Mouse (Mus musculus): ENCODE results near the gene Gm28635. TPM values are rescaled to one million over a fixed set of nuclear protein-coding genes. Genes with fewer than 3 reads are reported as not detected.

The Gm28635 gene
- polyA plus RNA-seq, 1 experiment from 2014 or later = not detected

DNA sequence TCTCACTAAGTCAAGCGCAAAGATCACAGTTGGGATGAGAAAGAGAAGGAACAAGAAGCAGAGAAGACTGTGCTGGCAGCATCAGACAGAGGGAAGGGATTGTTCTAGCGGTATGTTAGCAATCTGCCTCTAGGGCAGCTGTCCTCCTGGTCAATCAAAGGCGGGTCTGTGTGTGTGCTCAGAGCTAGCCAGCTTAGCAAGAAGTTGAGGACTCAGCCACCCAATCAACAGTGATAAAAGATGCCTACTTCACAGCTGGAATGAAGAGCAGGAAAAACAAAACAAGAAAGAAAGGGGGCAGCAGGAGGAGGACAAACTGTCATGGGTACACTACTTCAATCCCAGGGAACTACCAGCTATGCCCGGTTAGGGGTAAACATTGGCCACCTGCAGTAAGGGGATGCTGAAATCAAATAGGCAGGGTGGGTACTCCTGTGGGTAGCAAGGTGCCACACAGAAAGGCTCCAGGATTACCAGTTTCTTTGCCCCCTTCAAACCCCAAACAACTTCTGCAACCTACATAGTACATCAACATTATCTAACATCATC is 42.8 kb downstream of the Gm28635 start:
- no peak for ATAC-seq (ENCODE audit: insufficient number of reproducible peaks, insufficient read depth, low FRiP score, low read depth)
- H3K27ac ChIP-seq (replicated peaks in 1 of 2; ENCODE audit: control insufficient read depth in 1 of 2, insufficient read depth in 1 of 2, low read depth in 2 of 2, low read length in 2 of 2) = peak overlapping the region; percentile 89 to 95
- no peaks in the 10 kb centered on the region for H3K9me3 ChIP-seq (ENCODE audit: control insufficient read depth, low read length)
- no peaks in the 10 kb centered on the region for H3K27me3 ChIP-seq (ENCODE audit: control insufficient read depth, insufficient read depth, low read length)
- WGBS = 10% methylated on average over 4 of the region's 4 CpGs
- peak overlapping the region; percentile 70 for H3K9ac ChIP-seq (ENCODE audit: low read length)
- H3K36me3 ChIP-seq (ENCODE audit: control insufficient read depth, insufficient read depth, low read length) = no peaks in the 10 kb centered on the region; the same call in 1 of the 2 replicates
- H3K4me1 ChIP-seq (ENCODE audit: control insufficient read depth in 2 of 2, insufficient read depth in 2 of 2, low read length in 2 of 2) = peaks cover 34 to 82% of the 10 kb centered on the region in 2 experiments
- peak overlapping the region; percentile 6 to 13; a peak in 3 of 4 replicates for H3K4me3 ChIP-seq (ENCODE audit: control insufficient read depth in 1 of 2, insufficient read depth in 1 of 2, low read depth in 1 of 2, low read length in 2 of 2)
- H3K4me2 ChIP-seq (ENCODE audit: low read length) = peak overlapping the region; percentile 60

DNA sequence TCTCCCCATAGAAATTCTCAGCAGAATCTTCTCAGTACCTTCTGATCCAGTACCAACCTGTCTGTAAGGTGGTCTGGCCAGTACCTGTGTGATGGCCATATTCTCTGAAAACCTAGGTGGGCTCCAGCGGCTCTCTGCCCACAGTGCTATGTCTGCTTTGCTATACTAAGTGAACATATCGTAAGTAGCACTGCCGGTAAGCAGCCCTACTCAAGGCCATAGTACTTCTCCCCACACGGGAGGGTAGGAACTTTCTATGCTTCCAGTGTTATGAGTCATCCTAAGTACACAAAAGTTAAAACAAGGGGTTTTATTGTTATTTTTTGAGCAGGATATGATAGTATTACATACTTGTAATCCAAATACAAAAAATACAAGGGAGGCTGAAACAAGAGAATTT is 43.8 kb downstream of the Gm28635 start:
- Histone ChIP-seq H3K36me3 (ENCODE audit: control insufficient read depth, insufficient read depth, low read length) (peaks cover 5% of the 10 kb centered on the region), H3K9ac (ENCODE audit: low read length) (peak overlapping the region; percentile 70), H3K27me3 (ENCODE audit: control insufficient read depth, insufficient read depth, low read length) (no peaks in the 10 kb centered on the region), H3K27ac (replicated peaks in 1 of 2; ENCODE audit: control insufficient read depth in 1 of 2, insufficient read depth in 1 of 2, low read depth in 2 of 2, low read length in 2 of 2) (peak overlapping the region; percentile 89 to 95), H3K4me2 (ENCODE audit: low read length) (peak overlapping the region; percentile 60), H3K9me3 (ENCODE audit: control insufficient read depth, low read length) (no peaks in the 10 kb centered on the region), H3K4me3 (ENCODE audit: control insufficient read depth in 1 of 2, insufficient read depth in 1 of 2, low read depth in 1 of 2, low read length in 2 of 2) (peak overlapping the region in 1 of 2 experiments; percentile 7; a peak in 1 of 4 replicates), H3K4me1 (ENCODE audit: control insufficient read depth in 2 of 2, insufficient read depth in 2 of 2, low read length in 2 of 2) (peaks cover 34 to 76% of the 10 kb centered on the region in 2 experiments)
- 20% methylated on average over 4 of the region's 4 CpGs for WGBS
- ATAC-seq (ENCODE audit: insufficient number of reproducible peaks, insufficient read depth, low FRiP score, low read depth) = no peak

DNA sequence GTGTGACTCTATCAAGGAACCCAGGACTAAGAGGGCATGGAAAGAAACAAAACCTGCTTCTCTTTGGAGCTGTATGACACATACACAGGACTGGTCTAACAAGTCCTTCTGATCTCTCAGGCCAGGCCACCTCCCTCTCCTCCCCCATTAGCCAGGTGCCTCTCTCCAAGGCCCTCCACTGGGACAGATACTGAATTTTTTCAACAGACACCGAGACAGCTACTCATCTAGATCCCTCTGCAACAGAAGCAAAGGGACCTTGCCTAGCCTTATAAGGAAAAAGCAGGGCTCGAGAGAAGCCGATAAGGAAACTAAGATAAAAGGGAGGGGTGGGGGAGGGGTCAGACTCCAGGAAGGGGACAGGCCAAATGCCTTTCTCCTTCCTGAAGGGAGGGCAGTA is 44.8 kb downstream of the Gm28635 start:
- Histone ChIP-seq H3K9me3 (ENCODE audit: control insufficient read depth, low read length) (no peaks in the 10 kb centered on the region), H3K4me1 (ENCODE audit: control insufficient read depth in 2 of 2, insufficient read depth in 2 of 2, low read length in 2 of 2) (peaks cover 32 to 74% of the 10 kb centered on the region in 2 experiments), H3K27ac (replicated peaks in 1 of 2; ENCODE audit: control insufficient read depth in 1 of 2, insufficient read depth in 1 of 2, low read depth in 2 of 2, low read length in 2 of 2) (peak overlapping the region; percentile 91 to 95), H3K9ac (ENCODE audit: low read length) (peak overlapping the region; percentile 55), H3K27me3 (ENCODE audit: control insufficient read depth, insufficient read depth, low read length) (no peaks in the 10 kb centered on the region), H3K4me2 (ENCODE audit: low read length) (peak overlapping the region; percentile 60), H3K4me3 (ENCODE audit: control insufficient read depth in 1 of 2, insufficient read depth in 1 of 2, low read depth in 1 of 2, low read length in 2 of 2) (no peak overlapping the region), H3K36me3 (ENCODE audit: control insufficient read depth, insufficient read depth, low read length) (peaks cover 7% of the 10 kb centered on the region)
- no peak for ATAC-seq (ENCODE audit: insufficient number of reproducible peaks, insufficient read depth, low FRiP score, low read depth)
- WGBS = 2% methylated on average over 3 of the region's 3 CpGs

DNA sequence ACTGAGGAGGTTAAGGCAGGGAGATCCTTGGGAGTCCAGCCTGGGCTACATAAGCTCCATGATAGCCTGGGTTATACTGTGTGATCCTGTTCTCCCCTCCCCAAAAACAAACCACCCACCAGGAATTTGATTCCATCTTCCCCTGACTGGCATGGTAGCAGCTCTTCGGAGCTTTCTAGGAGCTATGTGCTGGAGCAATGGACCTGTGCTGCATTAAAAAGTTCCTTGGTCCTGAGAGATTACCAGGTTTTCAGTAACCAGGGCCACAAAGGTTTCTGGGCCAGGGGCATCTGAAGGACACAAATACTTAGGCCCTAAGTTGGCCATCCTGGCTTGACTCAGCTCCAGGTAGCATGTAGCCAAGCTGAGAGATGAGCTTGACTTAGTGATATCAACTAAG is 45.8 kb downstream of the Gm28635 start:
- Histone ChIP-seq H3K4me2 (ENCODE audit: low read length) (peak overlapping the region; percentile 60; the same call in 1 of the 2 replicates), H3K9ac (ENCODE audit: low read length) (no peak overlapping the region), H3K9me3 (ENCODE audit: control insufficient read depth, low read length) (no peaks in the 10 kb centered on the region), H3K27ac (replicated peaks in 1 of 2; ENCODE audit: control insufficient read depth in 1 of 2, insufficient read depth in 1 of 2, low read depth in 2 of 2, low read length in 2 of 2) (peak overlapping the region; percentile 91 to 95; a peak in 3 of 4 replicates), H3K36me3 (ENCODE audit: control insufficient read depth, insufficient read depth, low read length) (peaks cover 7% of the 10 kb centered on the region), H3K4me1 (ENCODE audit: control insufficient read depth in 2 of 2, insufficient read depth in 2 of 2, low read length in 2 of 2) (peaks cover 31 to 74% of the 10 kb centered on the region in 2 experiments), H3K4me3 (ENCODE audit: control insufficient read depth in 1 of 2, insufficient read depth in 1 of 2, low read depth in 1 of 2, low read length in 2 of 2) (no peak overlapping the region), H3K27me3 (ENCODE audit: control insufficient read depth, insufficient read depth, low read length) (no peaks in the 10 kb centered on the region)
- no peak for ATAC-seq (ENCODE audit: insufficient number of reproducible peaks, insufficient read depth, low FRiP score, low read depth)
- 90% methylated on average over 1 of the region's 1 CpGs for WGBS

DNA sequence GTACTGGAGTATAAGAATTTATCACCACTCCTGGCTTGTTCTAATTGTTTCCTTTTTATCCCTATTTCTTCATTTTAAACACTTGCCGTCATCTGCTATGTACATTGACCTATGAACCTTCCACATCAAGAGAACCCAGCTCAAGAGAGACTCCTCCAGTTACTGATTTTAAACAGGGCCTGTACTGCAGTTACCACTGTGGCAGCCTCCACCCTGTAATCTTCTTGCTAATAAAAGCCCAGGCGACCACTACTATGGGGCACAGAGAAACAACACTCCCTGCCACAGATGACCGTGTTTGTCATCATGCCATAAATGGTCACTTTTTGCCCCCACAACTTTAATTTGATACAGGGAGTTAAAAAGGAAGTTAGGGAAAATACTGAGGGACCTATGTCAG is 50.8 kb downstream of the Gm28635 start:
- 19% methylated on average over 3 of the region's 3 CpGs for WGBS
- no peaks in the 10 kb centered on the region for H3K9me3 ChIP-seq (ENCODE audit: control insufficient read depth, low read length)
- H3K27ac ChIP-seq (replicated peaks in 1 of 2; ENCODE audit: control insufficient read depth in 1 of 2, insufficient read depth in 1 of 2, low read depth in 2 of 2, low read length in 2 of 2) = peak overlapping the region; percentile 51 to 61
- H3K36me3 ChIP-seq (ENCODE audit: control insufficient read depth, insufficient read depth, low read length) = peaks cover 40% of the 10 kb centered on the region
- no peaks in the 10 kb centered on the region for H3K27me3 ChIP-seq (ENCODE audit: control insufficient read depth, insufficient read depth, low read length)
- peak overlapping the region; percentile 27 for H3K4me2 ChIP-seq (ENCODE audit: low read length)
- H3K4me1 ChIP-seq (ENCODE audit: control insufficient read depth in 2 of 2, insufficient read depth in 2 of 2, low read length in 2 of 2) = peaks cover 14 to 59% of the 10 kb centered on the region in 2 experiments
- H3K9ac ChIP-seq (ENCODE audit: low read length) = peak overlapping the region; percentile 18; the same call in 1 of the 2 replicates
- no peak overlapping the region for H3K4me3 ChIP-seq (ENCODE audit: control insufficient read depth in 1 of 2, insufficient read depth in 1 of 2, low read depth in 1 of 2, low read length in 2 of 2)
- ATAC-seq (ENCODE audit: insufficient number of reproducible peaks, insufficient read depth, low FRiP score, low read depth) = no peak

DNA sequence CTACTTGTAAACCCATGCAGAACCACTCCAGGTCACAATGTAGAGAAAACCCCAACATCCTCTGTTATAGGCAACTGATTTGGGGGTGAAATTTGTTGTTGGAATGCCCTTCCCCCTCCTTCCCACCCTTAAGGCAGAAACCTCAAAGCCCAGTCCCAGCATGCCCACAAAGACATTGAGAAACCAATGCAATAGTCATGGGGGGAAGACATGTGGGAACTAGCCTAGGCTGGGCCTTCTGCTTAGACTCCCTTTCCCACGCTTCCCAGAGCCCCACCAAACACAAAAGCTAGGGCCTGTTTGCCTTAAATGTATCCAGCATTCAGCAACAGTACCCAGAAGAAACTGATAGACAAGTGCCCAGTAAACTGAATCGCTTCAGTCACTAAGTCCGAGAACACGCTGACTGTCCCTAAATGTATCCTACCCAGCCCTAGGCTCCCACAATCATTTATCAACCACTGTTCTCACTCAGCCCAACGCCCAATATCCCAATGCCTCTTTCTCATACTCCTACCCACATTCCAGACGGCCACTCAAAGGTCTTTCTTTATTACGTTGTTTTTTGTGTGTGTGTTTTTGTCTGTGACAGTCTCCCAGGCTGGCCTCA is 51.4 kb downstream of the Gm28635 start:
- no peak for ATAC-seq (ENCODE audit: insufficient number of reproducible peaks, insufficient read depth, low FRiP score, low read depth)
- whole genome bisulfite sequencing = 51% methylated on average over 7 of the region's 7 CpGs
- H3K4me1 ChIP-seq (ENCODE audit: control insufficient read depth in 2 of 2, insufficient read depth in 2 of 2, low read length in 2 of 2) = peaks cover 12 to 54% of the 10 kb centered on the region in 2 experiments
- H3K36me3 ChIP-seq (ENCODE audit: control insufficient read depth, insufficient read depth, low read length) = peaks cover 46% of the 10 kb centered on the region
- H3K9me3 ChIP-seq (ENCODE audit: control insufficient read depth, low read length) = no peaks in the 10 kb centered on the region
- no peaks in the 10 kb centered on the region for H3K27me3 ChIP-seq (ENCODE audit: control insufficient read depth, insufficient read depth, low read length)
- H3K4me3 ChIP-seq (ENCODE audit: control insufficient read depth in 1 of 2, insufficient read depth in 1 of 2, low read depth in 1 of 2, low read length in 2 of 2) = no peak overlapping the region
- H3K27ac ChIP-seq (replicated peaks in 1 of 2; ENCODE audit: control insufficient read depth in 1 of 2, insufficient read depth in 1 of 2, low read depth in 2 of 2, low read length in 2 of 2) = peak overlapping the region in 1 of 2 experiments; percentile 61; a peak in 3 of 4 replicates
- H3K9ac ChIP-seq (ENCODE audit: low read length) = no peak overlapping the region
- 0 out of 2 replicates have a peak overlapping the region, but pooled peaks have one; percentile 9 for H3K4me2 ChIP-seq (ENCODE audit: low read length)

DNA sequence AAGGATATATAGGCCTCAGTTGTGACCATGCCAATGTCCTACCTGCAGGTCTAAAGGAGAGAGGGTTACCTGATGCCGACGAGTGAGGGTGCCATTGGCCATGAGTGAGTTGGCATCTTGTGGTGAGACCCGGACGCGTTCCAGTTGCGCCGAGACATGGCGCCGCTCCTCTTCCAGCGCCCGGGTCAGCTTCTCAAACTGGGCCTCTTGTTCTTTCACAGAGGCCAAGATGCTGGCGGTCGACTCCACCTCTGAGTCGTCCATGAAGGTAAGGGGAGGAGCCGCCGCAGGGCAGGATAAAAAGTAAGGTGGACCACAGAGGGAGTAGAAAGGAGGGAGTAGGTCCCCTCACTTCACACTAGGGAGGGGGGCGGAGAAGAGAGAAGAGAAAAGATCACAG is 53.6 kb downstream of the Gm28635 start:
- Histone ChIP-seq H3K9me3 (ENCODE audit: control insufficient read depth, low read length) (no peaks in the 10 kb centered on the region), H3K36me3 (ENCODE audit: control insufficient read depth, insufficient read depth, low read length) (peaks cover 65% of the 10 kb centered on the region), H3K27ac (replicated peaks in 1 of 2; ENCODE audit: control insufficient read depth in 1 of 2, insufficient read depth in 1 of 2, low read depth in 2 of 2, low read length in 2 of 2) (no peak overlapping the region), H3K4me2 (ENCODE audit: low read length) (no peak overlapping the region), H3K27me3 (ENCODE audit: control insufficient read depth, insufficient read depth, low read length) (no peaks in the 10 kb centered on the region), H3K4me3 (ENCODE audit: control insufficient read depth in 1 of 2, insufficient read depth in 1 of 2, low read depth in 1 of 2, low read length in 2 of 2) (no peak overlapping the region), H3K9ac (ENCODE audit: low read length) (no peak overlapping the region), H3K4me1 (ENCODE audit: control insufficient read depth in 2 of 2, insufficient read depth in 2 of 2, low read length in 2 of 2) (peaks cover 12 to 57% of the 10 kb centered on the region in 2 experiments)
- WGBS = 90% methylated on average over 17 of the region's 17 CpGs
- no peak for ATAC-seq (ENCODE audit: insufficient number of reproducible peaks, insufficient read depth, low FRiP score, low read depth)
